Mouse (Mus musculus): Measurements from ENCODE around the gene Cep41.

DNA sequence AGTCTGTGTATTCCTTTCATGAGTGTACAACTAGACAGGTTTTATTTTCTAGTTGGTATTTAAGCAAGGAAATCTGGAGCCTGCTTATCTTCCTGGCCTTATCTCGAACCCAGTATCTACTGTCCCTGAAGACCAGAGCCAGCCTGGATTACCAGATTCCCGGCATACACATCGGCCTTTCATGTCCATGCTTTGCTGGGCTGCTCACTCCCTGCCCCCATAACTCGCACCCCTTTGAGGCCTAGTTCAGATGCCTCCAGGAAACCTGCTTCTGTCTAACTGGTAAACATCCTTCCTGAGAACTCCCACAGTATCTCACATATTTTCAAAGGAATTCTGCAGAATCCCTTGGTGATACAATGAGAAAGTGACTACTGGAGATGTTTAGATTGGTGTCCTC lies 28.3 kb downstream of the Cep41 start:
- no peak for TF ChIP-seq HCFC1 (IDR thresholded peaks at IDR 0.05; ENCODE audit: borderline replicate concordance, insufficient read depth, low read length)
- no peak for TF ChIP-seq ZC3H11A (IDR thresholded peaks at IDR 0.05; ENCODE audit: borderline replicate concordance, low read depth, low read length)

Measured in ES-E14 (cell line).